Mouse (Mus musculus) adrenal gland, adult 8-10 months (tissue): ENCODE data around the gene Lypd3. TPM values are rescaled to one million over a fixed set of nuclear protein-coding genes. Genes with fewer than 3 reads are reported as not detected.
"Not testable (repeated sequence)": the region's sequence is repeated elsewhere in the genome, so short reads cannot be mapped to it uniquely, and the experiment has no call there.

ENCODE experiments used
- DNase-seq: peaks from one replicate; pipeline ENCODE4 v3.0.0; 2022
- total RNA-seq, 4 experiments: library from RNA; stranded (reverse); gene quantifications; 2 replicates each; pipeline ENCODE4 v1.2.4; 2022

Lypd3 gene
- total RNA-seq, 4 experiments from 2014 or later = 0.34 to 0.96 (median 0.66) TPM; not detected in 1

DNA sequence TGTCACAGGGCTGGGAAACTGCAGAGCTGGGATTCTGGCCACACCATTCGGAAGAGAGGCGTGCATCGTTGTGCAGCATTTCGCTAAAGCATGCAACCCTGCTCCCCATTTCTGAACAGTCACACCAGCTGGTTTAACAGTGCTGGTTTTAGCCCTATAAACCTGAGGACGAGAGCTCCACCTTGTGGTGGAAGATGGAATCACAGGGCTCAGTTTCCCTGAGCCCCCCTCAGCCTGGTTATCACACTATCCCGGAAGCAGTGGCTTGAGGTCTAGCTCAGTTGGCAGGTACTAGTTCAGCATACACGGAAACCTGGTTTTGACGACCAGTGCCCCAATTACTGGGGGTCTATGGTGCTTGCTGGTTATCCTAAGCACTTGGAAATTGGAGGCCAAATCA, 26.2 kb downstream of the Lypd3 start:
- no peak for DNase-seq

DNA sequence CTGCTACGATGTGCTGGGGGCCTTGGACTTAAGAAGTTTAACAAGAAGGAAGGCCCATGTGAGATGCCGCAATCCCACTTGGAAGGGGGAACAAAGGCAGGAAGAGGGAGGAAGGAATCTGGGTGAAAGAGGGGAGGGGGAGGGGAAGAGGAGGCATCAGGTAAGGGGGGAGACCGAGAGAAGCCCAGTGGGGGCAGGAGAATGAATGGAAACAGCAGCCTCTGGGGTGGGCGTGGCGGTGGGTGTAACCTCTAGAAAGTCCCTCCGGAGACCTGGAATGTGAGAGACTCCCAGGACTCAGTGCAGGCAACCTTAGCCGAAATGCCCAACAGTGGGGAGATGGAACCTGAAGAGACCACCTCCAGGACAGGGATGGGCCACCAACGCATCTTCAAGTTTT, 28.0 kb downstream of the Lypd3 start:
- no peak for DNase-seq

DNA sequence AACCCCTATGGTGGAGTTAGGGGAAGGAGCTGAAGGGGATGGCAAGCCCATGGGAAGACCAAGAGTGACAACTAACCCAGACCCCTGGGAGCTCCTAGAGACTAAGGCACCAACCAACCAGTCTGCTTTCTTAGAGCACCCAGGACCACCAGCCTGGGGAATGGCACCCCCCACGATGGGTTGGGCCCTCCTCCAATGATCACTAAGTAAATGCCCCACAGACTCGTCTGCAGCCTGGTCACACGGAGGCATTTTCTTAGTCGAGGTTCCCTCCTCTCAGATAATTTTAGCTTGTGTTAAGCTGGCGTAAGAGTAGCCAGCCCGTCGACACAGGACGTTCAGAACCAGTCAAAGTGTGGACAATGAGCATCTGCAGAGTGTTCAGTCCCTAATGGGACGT, 28.6 kb downstream of the Lypd3 start:
- DNase-seq = no peak

DNA sequence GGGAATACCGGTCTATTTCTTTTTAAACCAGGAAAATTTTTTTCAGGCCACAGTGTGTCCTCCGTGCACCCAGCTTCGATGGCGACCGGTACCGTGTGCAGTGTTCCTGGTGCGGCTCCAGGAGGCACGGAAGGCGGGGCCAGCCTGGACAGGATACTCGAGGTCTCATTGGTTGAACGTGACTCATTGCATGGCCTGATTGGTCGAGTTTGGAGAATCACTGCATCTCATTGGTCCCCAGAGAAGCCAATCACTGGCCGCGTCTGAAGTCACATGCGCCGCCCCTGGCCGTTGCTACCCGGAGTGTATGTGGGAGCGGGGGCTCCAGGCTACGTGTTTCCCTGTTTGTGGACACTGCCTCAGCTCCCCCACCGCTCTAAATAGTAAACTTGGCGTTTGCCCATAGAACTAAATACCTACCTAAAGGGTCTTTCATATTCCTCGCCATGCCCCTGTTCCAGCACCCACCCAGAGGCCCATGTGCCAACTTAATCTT, 35.6 kb downstream of the Lypd3 start:
- DNase-seq = no peak

DNA sequence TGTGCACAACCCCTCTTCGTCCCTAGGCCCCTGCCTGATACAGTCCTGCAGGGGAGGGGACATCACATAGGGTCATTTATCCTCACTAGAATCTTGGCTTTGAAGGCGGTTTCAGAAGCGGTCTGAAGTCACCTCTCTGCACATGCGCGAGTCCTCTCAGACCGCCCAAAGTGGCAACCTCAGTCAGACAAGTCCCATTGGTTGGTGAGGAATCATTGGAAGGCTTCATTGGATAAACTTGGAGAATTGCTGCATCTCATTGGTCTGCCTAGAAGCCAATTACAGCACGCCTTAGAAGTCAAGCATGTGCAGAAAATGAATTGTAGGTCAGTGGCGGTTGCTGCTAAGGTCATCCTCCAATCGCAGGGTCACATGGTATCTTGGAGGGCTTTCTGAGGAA, 40.2 kb downstream of the Lypd3 start, which contains the start of gene Tex101:
Gene Tex101, minus strand, starts transcription at position 101 of the 400 bp plus-strand sequence.
- DNase-seq = no peak

DNA sequence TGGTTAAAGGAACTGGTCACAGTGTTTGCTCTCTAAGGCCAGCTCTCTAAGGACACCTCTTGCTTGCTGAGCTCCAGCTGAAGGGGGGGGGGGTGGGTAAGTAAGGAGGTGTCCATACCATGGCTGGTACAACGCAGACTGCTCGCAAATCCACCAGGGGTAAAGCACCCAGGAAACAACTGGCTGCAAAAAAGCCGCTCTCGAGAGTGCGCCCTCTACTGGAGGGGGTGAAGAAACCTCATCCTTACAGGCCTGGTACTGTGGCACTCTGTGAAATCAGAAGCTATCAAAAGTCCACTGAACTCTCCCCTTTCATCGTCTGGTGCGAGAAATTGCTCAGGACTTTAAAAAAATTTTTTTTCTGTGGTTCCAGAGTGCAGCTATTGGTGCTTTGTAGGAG, 47.8 kb downstream of the Lypd3 start:
- not testable (repeated sequence) for DNase-seq

DNA sequence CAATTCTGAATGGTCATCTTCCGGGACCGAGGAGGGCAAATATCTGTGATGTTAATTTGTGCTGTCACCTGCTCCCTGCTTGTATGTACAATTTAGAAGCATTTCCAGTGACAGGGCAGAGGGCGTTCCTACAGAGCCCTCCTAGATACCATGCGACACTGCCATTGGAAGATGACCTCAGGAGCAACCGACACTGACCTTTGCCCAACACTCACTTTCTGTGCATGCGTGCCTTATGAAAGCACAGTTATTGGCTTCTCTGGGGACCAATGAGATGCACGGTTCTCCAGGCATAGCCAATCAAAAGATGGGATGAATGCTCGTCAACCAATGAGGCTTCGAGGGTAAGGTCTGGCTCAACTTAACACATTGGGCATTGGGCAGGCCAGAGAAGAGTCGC, 51.2 kb downstream of the Lypd3 start:
- DNase-seq = not testable (repeated sequence)

Other genes starting within 250 kb of the Lypd3 start
- gene Smg9, start 236.9 kb upstream of the Lypd3 start, total RNA-seq = 10 to 100 TPM; 20.2 to 39.0 (median 25.9) TPM
- gene Irgc1, start 184.3 kb upstream of the Lypd3 start, total RNA-seq = not detected
- 10 to 100 TPM in 3 of 4 experiments, 1 to 10 TPM in 1; 9.6 to 19.2 (median 10.2) TPM for gene Plaur, start 174.1 kb upstream of the Lypd3 start, total RNA-seq
- 1 to 10 TPM; 3.1 to 4.7 (median 4.1) TPM for gene Cadm4, start 154.5 kb upstream of the Lypd3 start, total RNA-seq
- gene Zfp428, start 129.5 kb upstream of the Lypd3 start, total RNA-seq = 1 to 10 TPM; 4.9 to 7.3 (median 5.6) TPM
- not detected for gene AC161166.1, start 124.1 kb upstream of the Lypd3 start, total RNA-seq
- gene Irgq, start 105.9 kb upstream of the Lypd3 start, total RNA-seq = 10 to 100 TPM; 26.7 to 30.9 (median 27.8) TPM
- gene Pinlyp, start 90.4 kb upstream of the Lypd3 start, total RNA-seq = not detected
- 10 to 100 TPM; 39.2 to 55.5 (median 46.6) TPM for gene Xrcc1, start 90.3 kb upstream of the Lypd3 start, total RNA-seq
- gene Ethe1, start 49.0 kb upstream of the Lypd3 start, total RNA-seq = 10 to 100 TPM; 32.4 to 44.0 (median 39.1) TPM
- gene Zfp575, start 48.9 kb upstream of the Lypd3 start, total RNA-seq = under 1 TPM; 0.20 to 0.59 (median 0.38) TPM
- gene Phldb3, start 25.8 kb upstream of the Lypd3 start, total RNA-seq = 10 to 100 TPM in 2 of 4 experiments, 1 to 10 TPM in 2; 6.2 to 12.9 (median 9.9) TPM
- gene Tex101, start 40.1 kb downstream of the Lypd3 start, total RNA-seq = not detected
- gene BC049730, start 72.7 kb downstream of the Lypd3 start, total RNA-seq = not detected
- not detected for gene Gm4763, start 90.4 kb downstream of the Lypd3 start, total RNA-seq
- gene Cd177, start 123.8 kb downstream of the Lypd3 start, total RNA-seq = under 1 TPM in 2 of 4 experiments, not detected in 2; 0.14 to 0.15 TPM
- under 1 TPM in 1 of 4 experiments, not detected in 3; 0.23 TPM for gene Ceacam10, start 140.7 kb downstream of the Lypd3 start, total RNA-seq
- not detected for gene Gm9844, start 225.7 kb downstream of the Lypd3 start, total RNA-seq
- gene Lypd4, start 233.4 kb downstream of the Lypd3 start, total RNA-seq = not detected
- not detected for gene Dmrtc2, start 233.5 kb downstream of the Lypd3 start, total RNA-seq
- gene Rps19, start 247.8 kb downstream of the Lypd3 start, total RNA-seq = 1,000 to 10,000 TPM in 3 of 4 experiments, 100 to 1,000 TPM in 1; 823 to 1,088 (median 1,017) TPM